Mouse (Mus musculus) cortical plate, adult 2 months (tissue): ENCODE results near the gene Tmcc3.

Experiments
- CTCF ChIP-seq: fragments of 200-500 bp; IDR thresholded peaks from 2 replicates; pipeline ENCODE4 v1.5.1; 2011; ENCODE audit warnings: mild to moderate bottlenecking, control low read depth, low read length; ENCODE audit not compliant: insufficient read depth; ENCODE audit errors: extremely low read depth
- POLR2A ChIP-seq: fragments of 200-500 bp; IDR thresholded peaks from 2 replicates; pipeline ENCODE4 v1.6.1; 2011; ENCODE audit warnings: mild to moderate bottlenecking, low read length, control low read depth; ENCODE audit not compliant: insufficient read depth; ENCODE audit errors: extremely low read depth

DNA sequence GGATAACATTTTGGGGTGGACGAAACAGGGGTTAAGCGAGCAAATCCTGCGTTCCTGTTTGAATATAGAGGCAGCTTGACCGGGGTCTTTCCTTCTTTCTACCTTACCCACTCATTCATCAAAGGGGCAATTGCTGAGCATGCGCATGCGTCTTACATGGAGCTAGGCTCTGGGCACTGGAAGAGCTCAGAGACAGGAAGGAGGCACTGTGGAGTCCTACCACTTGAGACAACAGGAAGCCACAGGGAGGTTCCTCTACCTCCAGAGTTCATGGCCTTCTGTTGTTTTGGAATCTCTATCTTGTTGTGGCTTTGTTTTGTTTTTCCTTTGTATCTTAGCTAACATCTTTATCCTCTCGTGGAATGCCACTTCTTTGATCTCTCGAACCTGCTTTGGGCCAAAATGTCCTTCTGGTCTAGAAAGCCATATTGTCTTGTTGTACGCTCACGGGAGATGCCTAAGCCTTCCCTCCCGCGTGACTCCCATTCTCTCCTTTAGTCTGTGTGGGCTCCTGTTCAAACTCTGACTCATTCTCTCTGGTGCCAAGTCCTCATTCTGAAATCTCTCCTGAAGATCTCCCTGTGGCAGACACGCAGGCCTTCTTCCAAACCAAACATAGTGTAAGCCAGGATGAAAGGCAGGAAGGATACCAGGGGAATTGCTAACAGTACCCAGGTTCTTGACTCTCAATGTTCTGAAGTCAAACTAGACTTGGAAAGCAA lies 168.8 kb downstream of the Tmcc3 start:
- TF ChIP-seq POLR2A: no peak
- TF ChIP-seq CTCF: no peak
